Mouse (Mus musculus) lung, postnatal 0 days (tissue): ENCODE results near the gene Slc30a5. TPM values are rescaled to one million over a fixed set of nuclear protein-coding genes. Genes with fewer than 3 reads are reported as not detected.

Experiments used
- ATAC-seq: fragments of 200-750 bp; cut with Nextera tagmentation; 2 replicates; pipeline ENCODE4 v1.8.0; 2017; ENCODE audit warnings: moderate library complexity
- DNase-seq: peaks from one replicate; pipeline ENCODE4 v3.0.0-alpha.2; 2016; ENCODE audit warnings: low spot score
- H3K27ac ChIP-seq: fragments of 300-500 bp; sonication (generic); 2 replicates; pipeline ENCODE4 v1.5.1; 2014; ENCODE audit warnings: antibody characterized with exemption, mild to moderate bottlenecking, low read length, mixed read lengths
- H3K27me3 ChIP-seq: fragments of 300-500 bp; sonication (generic); replicated peaks from 2 replicates; pipeline ENCODE4 v1.6.1; 2014; ENCODE audit warnings: low read length, mixed read lengths; ENCODE audit not compliant: insufficient read depth
- H3K36me3 ChIP-seq: fragments of 300-500 bp; sonication (generic); 2 replicates; pipeline ENCODE4 v1.6.1; 2014; ENCODE audit warnings: low read length, mixed read lengths; ENCODE audit not compliant: insufficient read depth
- H3K4me1 ChIP-seq: fragments of 300-500 bp; sonication (generic); 2 replicates; pipeline ENCODE4 v1.6.1; 2014; ENCODE audit warnings: antibody characterized with exemption, low read depth, low read length, mixed read lengths; ENCODE audit not compliant: insufficient read depth
- H3K4me2 ChIP-seq: fragments of 300-500 bp; sonication (generic); replicated peaks from 2 replicates; pipeline ENCODE4 v1.6.1; 2014; ENCODE audit warnings: low read depth, mild to moderate bottlenecking, low read length, moderate library complexity, mixed read lengths
- H3K4me3 ChIP-seq: fragments of 300-500 bp; sonication (generic); 2 replicates; pipeline ENCODE4 v1.5.1; 2014; ENCODE audit warnings: low read depth, low read length
- H3K9ac ChIP-seq: fragments of 300-500 bp; sonication (generic); replicated peaks from 2 replicates; pipeline ENCODE4 v1.6.1; 2014; ENCODE audit warnings: low read depth, mild to moderate bottlenecking
- H3K9me3 ChIP-seq: fragments of 300-500 bp; sonication (generic); 2 replicates; pipeline ENCODE4 v1.6.1; 2016; ENCODE audit warnings: low read length, mixed read lengths
- CTCF ChIP-seq: IDR thresholded peaks from 2 replicates; pipeline ENCODE4 v1.5.1; 2016; ENCODE audit warnings: antibody characterized with exemption, mild to moderate bottlenecking
- EP300 ChIP-seq: IDR thresholded peaks from 2 replicates; pipeline ENCODE4 v1.6.1; 2016; ENCODE audit warnings: antibody characterized with exemption, mild to moderate bottlenecking, control low read depth
- WGBS: fragments of 180-500 bp; shearing (Covaris S2); extraction: QIAGEN DNeasy Blood & Tissue Kit; methylation state at CpG from one replicate; pipeline ENCODE4 v1.1.7; 2014; 5-methylcytosine and 5-hydroxymethylcytosine counted together
- polyA plus RNA-seq: library from polyadenylated mRNA; unstranded; fragments of >200 nt; fragmentation: Nextera tagmentation; extraction: Ambion mirVana; gene quantifications from 2 replicates; pipeline ENCODE4 v1.2.1, GENCODE M21; 2015

Gene Slc30a5
- polyA plus RNA-seq, 1 experiment from 2014 or later, result 31.1 TPM

- H3K27ac ChIP-seq, result no peak overlapping the region
- WGBS, result 50% methylated on average over 4 of the region's 4 CpGs
- peak; percentile 10 for DNase-seq
Measured at GRCm38 (mm10) chr13:100875103-100875502, 41.9 kb upstream of the Slc30a5 start.

GRCm38 (mm10) chr13:100874588-100874987, 41.4 kb upstream of the Slc30a5 start:
- TF ChIP-seq CTCF (no peak), EP300 (no peak)
- no peak overlapping the region for H3K27ac ChIP-seq
- no peaks in the 10 kb centered on the region for H3K36me3 ChIP-seq
- DNase-seq, result no peak
- no peak for ATAC-seq
- H3K27me3 ChIP-seq, result no peaks in the 10 kb centered on the region
- H3K9me3 ChIP-seq, result no peaks in the 10 kb centered on the region
- H3K9ac ChIP-seq, result no peak overlapping the region
- H3K4me3 ChIP-seq, result no peak overlapping the region
- 75% methylated on average over 3 of the region's 3 CpGs for WGBS
- H3K4me1 ChIP-seq, result no peaks in the 10 kb centered on the region
- H3K4me2 ChIP-seq, result no peak overlapping the region

More at GRCm38 (mm10) chr13:100875103-100875502, 41.9 kb upstream of the Slc30a5 start:
- H3K4me1 ChIP-seq, result no peaks in the 10 kb centered on the region
- no peak overlapping the region for H3K4me3 ChIP-seq
- H3K9ac ChIP-seq, result no peak overlapping the region
- TF ChIP-seq CTCF, result no peak
- TF ChIP-seq EP300, result 0 out of 2 replicates have a peak, but pooled peaks have one; percentile 21
- H3K27me3 ChIP-seq, result no peaks in the 10 kb centered on the region
- H3K36me3 ChIP-seq, result no peaks in the 10 kb centered on the region
- H3K4me2 ChIP-seq, result no peak overlapping the region
- no peaks in the 10 kb centered on the region for H3K9me3 ChIP-seq
- ATAC-seq, result peak; percentile 35

- no peaks in the 10 kb centered on the region for H3K36me3 ChIP-seq
- WGBS, result 74% methylated on average over 8 of the region's 8 CpGs
- no peak for TF ChIP-seq CTCF
- TF ChIP-seq EP300, result no peak
- no peak for ATAC-seq
- H3K27me3 ChIP-seq, result no peaks in the 10 kb centered on the region
- no peak overlapping the region for H3K4me3 ChIP-seq
- DNase-seq, result no peak
- H3K4me2 ChIP-seq, result no peak overlapping the region
- no peaks in the 10 kb centered on the region for H3K4me1 ChIP-seq
- no peak overlapping the region for H3K9ac ChIP-seq
- H3K9me3 ChIP-seq, result no peaks in the 10 kb centered on the region
- H3K27ac ChIP-seq, result no peak overlapping the region
Measured at GRCm38 (mm10) chr13:100873530-100873929, 40.3 kb upstream of the Slc30a5 start.

- ATAC-seq, result no peak
- 53% methylated on average over 11 of the region's 11 CpGs for WGBS
Measured at GRCm38 (mm10) chr13:100871445-100872171, 38.4 kb upstream of the Slc30a5 start.

GRCm38 (mm10) chr13:100869813-100870212, 36.6 kb upstream of the Slc30a5 start:
- DNase-seq (no peak), ATAC-seq (no peak)
- H3K4me1 ChIP-seq, result no peaks in the 10 kb centered on the region
- no peak overlapping the region for H3K9ac ChIP-seq
- H3K36me3 ChIP-seq, result no peaks in the 10 kb centered on the region
- no peaks in the 10 kb centered on the region for H3K27me3 ChIP-seq
- H3K4me2 ChIP-seq, result no peak overlapping the region
- H3K27ac ChIP-seq, result no peak overlapping the region
- H3K9me3 ChIP-seq, result no peaks in the 10 kb centered on the region
- 64% methylated on average over 4 of the region's 4 CpGs for WGBS
- TF ChIP-seq EP300, result no peak
- no peak for TF ChIP-seq CTCF
- no peak overlapping the region for H3K4me3 ChIP-seq

More at GRCm38 (mm10) chr13:100871445-100872171, 38.4 kb upstream of the Slc30a5 start:
- no peak overlapping the region for H3K4me2 ChIP-seq
- H3K27ac ChIP-seq, result no peak overlapping the region
- TF ChIP-seq EP300 (no peak), CTCF (no peak)
- H3K9ac ChIP-seq, result no peak overlapping the region
- H3K36me3 ChIP-seq, result no peaks in the 10 kb centered on the region
- H3K9me3 ChIP-seq, result no peaks in the 10 kb centered on the region
- DNase-seq, result no peak
- no peaks in the 10 kb centered on the region for H3K27me3 ChIP-seq
- H3K4me1 ChIP-seq, result no peaks in the 10 kb centered on the region
- no peak overlapping the region for H3K4me3 ChIP-seq

GRCm38 (mm10) chr13:100866311-100866710, 33.1 kb upstream of the Slc30a5 start:
- ATAC-seq (peak; percentile 85), DNase-seq (peak; percentile 85)
- Histone ChIP-seq H3K27me3 (no peaks in the 10 kb centered on the region), H3K4me1 (no peaks in the 10 kb centered on the region), H3K27ac (peak overlapping the region; percentile 47; the same call in 1 of the 2 replicates), H3K4me3 (no peak overlapping the region), H3K4me2 (no peak overlapping the region), H3K9ac (no peak overlapping the region), H3K36me3 (no peaks in the 10 kb centered on the region), H3K9me3 (no peaks in the 10 kb centered on the region)
- peak; percentile 63; the same call in 1 of the 2 replicates for TF ChIP-seq EP300
- TF ChIP-seq CTCF, result no peak
- 18% methylated on average over 6 of the region's 6 CpGs for WGBS
